Mouse (Mus musculus): ENCODE data around the gene Man2a1. TPM values are rescaled to one million over a fixed set of nuclear protein-coding genes. Genes with fewer than 3 reads are reported as not detected.

The Man2a1 gene
- total and polyA plus RNA-seq, 2 experiments from 2014 or later, result 2.2 to 19.9 TPM

GRCm38 (mm10) chr17:64617838-64618237 lies 17.3 kb downstream of the Man2a1 start:
- no peak overlapping the region for H3K9ac ChIP-seq
- H3K27me3 ChIP-seq (ENCODE audit: insufficient read depth, low read length), result no peaks in the 10 kb centered on the region
- 81% methylated on average over 4 of the region's 4 CpGs for WGBS
- H3K27ac ChIP-seq (ENCODE audit: low read depth, low read length), result no peak overlapping the region
- ATAC-seq (no peak), DNase-seq (no peak)
- H3K4me2 ChIP-seq (ENCODE audit: low read depth), result no peak overlapping the region
- no peak for TF ChIP-seq CTCF (IDR thresholded peaks at IDR 0.05; ENCODE audit: low read depth)
- H3K4me3 ChIP-seq (ENCODE audit: low read depth, low read length), result no peak overlapping the region
- H3K4me1 ChIP-seq (ENCODE audit: insufficient read depth), result no peaks in the 10 kb centered on the region
- H3K36me3 ChIP-seq (ENCODE audit: insufficient read depth), result no peaks in the 10 kb centered on the region
- no peaks in the 10 kb centered on the region for H3K9me3 ChIP-seq (ENCODE audit: low read length)

- ATAC-seq (no peak), DNase-seq (no peak)
- H3K9me3 ChIP-seq (ENCODE audit: low read length), result no peaks in the 10 kb centered on the region
- H3K27ac ChIP-seq (ENCODE audit: low read depth, low read length), result no peak overlapping the region
- no peak overlapping the region for H3K4me2 ChIP-seq (ENCODE audit: low read depth)
- H3K27me3 ChIP-seq (ENCODE audit: insufficient read depth, low read length), result no peaks in the 10 kb centered on the region
- no peak for TF ChIP-seq CTCF (IDR thresholded peaks at IDR 0.05; ENCODE audit: low read depth)
- no peaks in the 10 kb centered on the region for H3K36me3 ChIP-seq (ENCODE audit: insufficient read depth)
- 79% methylated on average over 4 of the region's 4 CpGs for WGBS
- no peak overlapping the region for H3K9ac ChIP-seq
- H3K4me3 ChIP-seq (ENCODE audit: low read depth, low read length), result no peak overlapping the region
- no peaks in the 10 kb centered on the region for H3K4me1 ChIP-seq (ENCODE audit: insufficient read depth)
These were observed 18.5 kb downstream of the Man2a1 start for GRCm38 (mm10) chr17:64618996-64619395.

GRCm38 (mm10) chr17:64620135-64620534 lies 19.6 kb downstream of the Man2a1 start:
- Histone ChIP-seq H3K9ac (no peak overlapping the region), H3K27ac (ENCODE audit: low read depth, low read length) (no peak overlapping the region), H3K4me2 (ENCODE audit: low read depth) (no peak overlapping the region), H3K4me3 (ENCODE audit: low read depth, low read length) (no peak overlapping the region), H3K9me3 (ENCODE audit: low read length) (no peaks in the 10 kb centered on the region), H3K36me3 (ENCODE audit: insufficient read depth) (no peaks in the 10 kb centered on the region), H3K4me1 (ENCODE audit: insufficient read depth) (no peaks in the 10 kb centered on the region), H3K27me3 (ENCODE audit: insufficient read depth, low read length) (no peaks in the 10 kb centered on the region)
- DNase-seq, result no peak
- TF ChIP-seq CTCF (IDR thresholded peaks at IDR 0.05; ENCODE audit: low read depth), result no peak
- WGBS, result 74% methylated on average over 9 of the region's 9 CpGs
- ATAC-seq, result no peak

- TF ChIP-seq CTCF (IDR thresholded peaks at IDR 0.05; ENCODE audit: low read depth), result no peak
- Histone ChIP-seq H3K36me3 (ENCODE audit: insufficient read depth) (no peaks in the 10 kb centered on the region), H3K9me3 (ENCODE audit: low read length) (no peaks in the 10 kb centered on the region), H3K4me2 (ENCODE audit: low read depth) (no peak overlapping the region), H3K4me1 (ENCODE audit: insufficient read depth) (no peaks in the 10 kb centered on the region), H3K4me3 (ENCODE audit: low read depth, low read length) (no peak overlapping the region), H3K9ac (no peak overlapping the region), H3K27ac (ENCODE audit: low read depth, low read length) (no peak overlapping the region), H3K27me3 (ENCODE audit: insufficient read depth, low read length) (no peaks in the 10 kb centered on the region)
- WGBS, result 91% methylated on average over 3 of the region's 3 CpGs
- no peak for DNase-seq
- no peak for ATAC-seq
These were observed 20.1 kb downstream of the Man2a1 start for GRCm38 (mm10) chr17:64620627-64621026.

- no peaks in the 10 kb centered on the region for H3K27me3 ChIP-seq (ENCODE audit: insufficient read depth, low read length)
- WGBS, result 64% methylated on average over 8 of the region's 8 CpGs
- H3K27ac ChIP-seq (ENCODE audit: low read depth, low read length), result no peak overlapping the region
- no peaks in the 10 kb centered on the region for H3K36me3 ChIP-seq (ENCODE audit: insufficient read depth)
- TF ChIP-seq CTCF (IDR thresholded peaks at IDR 0.05; ENCODE audit: low read depth), result no peak
- ATAC-seq (no peak), DNase-seq (no peak)
- H3K9ac ChIP-seq, result no peak overlapping the region
- H3K4me2 ChIP-seq (ENCODE audit: low read depth), result no peak overlapping the region
- no peaks in the 10 kb centered on the region for H3K4me1 ChIP-seq (ENCODE audit: insufficient read depth)
- H3K4me3 ChIP-seq (ENCODE audit: low read depth, low read length), result no peak overlapping the region
- no peaks in the 10 kb centered on the region for H3K9me3 ChIP-seq (ENCODE audit: low read length)
These were observed 20.7 kb downstream of the Man2a1 start for GRCm38 (mm10) chr17:64621226-64621625.

- TF ChIP-seq CTCF (IDR thresholded peaks at IDR 0.05; ENCODE audit: low read depth), result no peak
- Histone ChIP-seq H3K27ac (ENCODE audit: low read depth, low read length) (no peak overlapping the region), H3K36me3 (ENCODE audit: insufficient read depth) (no peaks in the 10 kb centered on the region), H3K4me2 (ENCODE audit: low read depth) (no peak overlapping the region), H3K9me3 (ENCODE audit: low read length) (no peaks in the 10 kb centered on the region), H3K9ac (no peak overlapping the region), H3K4me3 (ENCODE audit: low read depth, low read length) (no peak overlapping the region), H3K27me3 (ENCODE audit: insufficient read depth, low read length) (no peaks in the 10 kb centered on the region), H3K4me1 (ENCODE audit: insufficient read depth) (no peaks in the 10 kb centered on the region)
- DNase-seq (no peak), ATAC-seq (no peak)
- WGBS, result 84% methylated on average over 9 of the region's 9 CpGs
These were observed 21.3 kb downstream of the Man2a1 start for GRCm38 (mm10) chr17:64621649-64622351.

GRCm38 (mm10) chr17:64622352-64622886 lies 21.9 kb downstream of the Man2a1 start:
- Histone ChIP-seq H3K9ac (no peak overlapping the region), H3K4me3 (ENCODE audit: low read depth, low read length) (no peak overlapping the region), H3K9me3 (ENCODE audit: low read length) (no peaks in the 10 kb centered on the region), H3K4me2 (ENCODE audit: low read depth) (no peak overlapping the region), H3K4me1 (ENCODE audit: insufficient read depth) (no peaks in the 10 kb centered on the region), H3K27ac (ENCODE audit: low read depth, low read length) (no peak overlapping the region), H3K36me3 (ENCODE audit: insufficient read depth) (no peaks in the 10 kb centered on the region), H3K27me3 (ENCODE audit: insufficient read depth, low read length) (no peaks in the 10 kb centered on the region)
- no peak for TF ChIP-seq CTCF (IDR thresholded peaks at IDR 0.05; ENCODE audit: low read depth)
- DNase-seq (no peak), ATAC-seq (no peak)
- WGBS, result 86% methylated on average over 11 of the region's 11 CpGs

Measured in forebrain, postnatal 0 days (tissue).